Mouse (Mus musculus) bone marrow macrophage, adult 2 months (primary cell): ENCODE data around the gene Atp1a4.

Source experiments
- CTCF ChIP-seq: IDR thresholded peaks from 2 replicates; pipeline ENCODE4 v1.5.1; 2012; ENCODE audit warnings: low read depth, mild to moderate bottlenecking, low read length, moderate library complexity
- POLR2A ChIP-seq: IDR thresholded peaks from 2 replicates; pipeline ENCODE4 v1.6.1; 2012; ENCODE audit warnings: mild to moderate bottlenecking, low read depth, low read length, borderline replicate concordance

- TF ChIP-seq POLR2A (no peak), CTCF (no peak)
Observed at GRCm38 (mm10) chr1:172194435-172194834, 63.8 kb downstream of the Atp1a4 start.
